Mouse (Mus musculus) lung, adult 2 months (tissue): Measurements from ENCODE around the gene Mgat5. TPM values are rescaled to one million over a fixed set of nuclear protein-coding genes. Genes with fewer than 3 reads are reported as not detected.
A peak's percentile ranks its signal among the peaks of the same experiment; 100 is the strongest.

Experiments
- DNase-seq: peaks from one replicate; pipeline ENCODE4 v3.0.0; 2022
- H3K4me1 ChIP-seq: fragments of 200-500 bp; 2 replicates; pipeline ENCODE4 v1.6.1; 2011; ENCODE audit warnings: low read length; ENCODE audit not compliant: control insufficient read depth, insufficient read depth
- H3K4me3 ChIP-seq: fragments of 200-500 bp; replicated peaks from 2 replicates; pipeline ENCODE3; 2011; ENCODE audit warnings: low read depth, mild to moderate bottlenecking, control low read depth, low read length; ENCODE audit errors: extremely low read depth
- CTCF ChIP-seq: fragments of 200-500 bp; IDR thresholded peaks from 2 replicates; pipeline ENCODE4 v1.5.1; 2011; ENCODE audit warnings: mild to moderate bottlenecking, low read length, control low read depth; ENCODE audit not compliant: insufficient read depth
- POLR2A ChIP-seq: fragments of 200-500 bp; IDR thresholded peaks from 2 replicates; pipeline ENCODE4 v1.6.1; 2011; ENCODE audit warnings: low read depth, mild to moderate bottlenecking, control low read depth, low read length, borderline replicate concordance; ENCODE audit errors: extremely low read depth
- WGBS: fragments of 180-500 bp; shearing (Covaris S2); methylation state at CpG from one replicate; pipeline ENCODE4 v1.1.7; 2018; 5-methylcytosine and 5-hydroxymethylcytosine counted together
- polyA plus RNA-seq: library from polyadenylated mRNA; depleted of rRNA; stranded (reverse); fragments of >200 nt; gene quantifications from 2 replicates; pipeline ENCODE4 v1.2.3, GENCODE M21; 2012; rRNA removed

The Mgat5 gene
- polyA plus RNA-seq = 6.9 and 9.0 TPM in 2 replicates

DNA sequence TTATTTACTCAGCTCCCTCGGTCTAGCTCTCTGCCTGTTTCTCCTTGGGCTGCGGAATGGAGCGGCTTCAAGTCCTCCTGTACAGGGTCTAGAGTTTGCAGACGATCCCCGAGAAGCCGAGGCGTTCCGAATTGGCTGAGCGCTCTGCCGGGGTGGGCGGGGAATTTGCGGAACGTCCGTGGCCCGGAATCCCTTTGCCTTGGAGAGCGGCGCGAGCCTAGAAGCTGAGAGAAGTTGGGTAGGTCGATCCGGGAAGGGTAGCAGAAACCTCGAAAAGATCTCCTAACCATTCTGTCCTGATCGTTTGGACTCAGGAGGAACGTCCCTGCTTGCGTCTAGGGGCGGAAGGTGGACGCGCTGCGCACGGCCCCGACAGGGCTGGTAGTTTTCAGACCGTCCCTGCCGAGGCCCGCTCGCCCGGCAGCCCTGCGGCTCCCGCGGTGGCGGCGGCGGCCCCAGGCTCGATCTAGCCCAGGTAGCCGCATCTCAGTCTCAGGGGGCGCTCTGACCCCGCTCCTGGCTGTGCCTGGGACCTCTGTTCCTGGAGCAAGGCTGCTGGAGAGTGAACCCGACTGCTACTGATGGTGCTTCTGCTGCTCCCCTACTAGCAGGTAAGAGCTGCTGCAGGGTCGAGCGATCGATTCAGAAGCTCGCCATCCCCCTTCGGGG lies at the start of gene Mgat5:
TSS of gene Mgat5 (plus strand) at position 199 of the 669 bp plus-strand sequence.
- peak; percentile 89 for DNase-seq
- Histone ChIP-seq H3K4me3 (peak within 1 kb of the TSS; percentile 93), H3K4me1 (peaks cover 7% of the 10 kb centered on the region)
- TF ChIP-seq CTCF (no peak), POLR2A (peak; percentile 68; the same call in 1 of the 2 replicates)
- under 1% methylated on average over 51 of the region's 51 CpGs for WGBS

DNA sequence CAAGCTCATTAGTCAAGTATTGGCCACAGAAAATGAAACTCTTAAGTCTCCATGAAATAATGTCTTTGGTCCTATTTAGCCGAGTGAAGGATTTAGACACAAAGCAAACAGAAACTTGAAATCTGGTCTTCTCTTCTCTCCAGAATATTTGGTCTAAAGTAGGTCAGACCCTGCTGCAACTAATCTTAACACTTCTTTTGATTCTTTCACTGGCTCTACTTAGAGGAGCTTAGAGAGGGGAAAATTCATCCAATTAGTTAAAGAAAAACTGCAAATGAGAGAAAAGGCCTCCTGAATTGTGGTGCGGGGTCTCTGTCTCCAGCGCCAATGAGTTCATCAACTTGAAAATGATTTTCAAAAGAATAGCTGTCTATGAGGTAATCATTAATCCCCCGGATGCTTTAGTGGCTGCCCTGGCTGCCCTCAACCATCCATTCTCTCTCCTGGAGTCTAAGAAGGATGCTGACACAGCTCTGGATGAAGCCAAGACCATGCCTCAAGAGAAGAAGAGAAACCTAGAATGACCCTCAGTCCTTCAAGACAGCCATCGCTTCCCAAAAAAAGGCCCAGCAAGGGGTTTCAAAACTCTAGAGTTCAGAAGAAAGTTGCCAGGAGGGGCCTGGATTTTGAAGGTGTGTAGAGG lies 44.6 kb upstream of the Mgat5 start:
- DNase-seq = no peak
- 83% methylated on average over 5 of the region's 5 CpGs for whole genome bisulfite sequencing
- no peak for TF ChIP-seq CTCF
- TF ChIP-seq POLR2A = no peak
- Histone ChIP-seq H3K4me1 (no peaks in the 10 kb centered on the region), H3K4me3 (no peak overlapping the region)

DNA sequence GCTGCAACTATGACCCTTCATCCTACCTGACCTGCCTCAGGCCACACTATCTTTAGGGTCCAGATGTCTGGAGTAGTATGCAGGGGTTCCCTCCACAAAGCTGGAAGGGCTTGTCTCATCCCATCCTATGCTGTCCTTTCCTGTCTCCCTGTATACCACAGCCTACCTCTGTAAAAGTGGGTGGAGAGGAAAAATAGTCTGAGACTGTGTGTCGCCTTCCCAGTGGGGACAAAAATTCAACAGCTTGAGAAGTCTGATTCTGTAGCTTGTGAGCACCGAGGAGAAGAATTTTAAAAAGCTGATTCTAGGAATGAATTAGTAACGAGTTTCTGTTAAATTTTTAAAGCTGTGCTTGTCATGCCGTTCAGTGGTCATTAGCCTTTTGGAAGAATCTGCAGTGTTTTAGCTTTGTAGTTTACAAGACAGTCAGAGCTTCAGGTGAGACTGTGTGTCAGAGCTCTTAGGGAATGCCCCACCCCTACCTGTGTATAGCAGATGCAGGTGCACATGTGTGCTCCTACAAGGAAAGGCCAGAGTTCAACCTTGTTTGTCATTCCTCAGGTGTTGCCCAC lies 40.1 kb upstream of the Mgat5 start:
- no peaks in the 10 kb centered on the region for H3K4me1 ChIP-seq

DNA sequence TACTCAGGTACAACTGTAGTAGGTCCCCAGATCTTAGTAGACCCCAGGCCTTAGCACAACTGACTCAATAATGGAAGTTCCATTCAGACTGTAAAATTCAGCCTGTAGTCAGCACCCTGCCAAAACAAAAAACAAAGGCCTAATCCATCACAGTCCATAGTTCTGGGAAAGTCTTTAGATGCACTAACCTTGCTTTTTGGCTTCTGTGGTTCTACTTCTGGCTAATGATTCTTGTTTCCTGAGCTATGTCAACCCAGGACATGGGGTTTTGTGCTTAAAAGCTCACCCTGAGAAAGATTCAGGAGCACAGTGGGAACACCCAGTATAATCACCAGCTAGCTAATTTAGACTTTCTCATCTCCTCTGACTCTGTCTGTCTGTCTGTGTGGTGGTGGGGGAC lies 38.3 kb upstream of the Mgat5 start:
- DNase-seq = no peak
- Histone ChIP-seq H3K4me1 (no peaks in the 10 kb centered on the region), H3K4me3 (no peak overlapping the region)
- TF ChIP-seq CTCF = no peak
- no peak for TF ChIP-seq POLR2A

More for the DNA sequence above, 40.1 kb upstream of the Mgat5 start:
- no peak for DNase-seq
- no peak for TF ChIP-seq POLR2A
- TF ChIP-seq CTCF = no peak
- H3K4me3 ChIP-seq = no peak overlapping the region
- WGBS = 85% methylated on average over 4 of the region's 4 CpGs

DNA sequence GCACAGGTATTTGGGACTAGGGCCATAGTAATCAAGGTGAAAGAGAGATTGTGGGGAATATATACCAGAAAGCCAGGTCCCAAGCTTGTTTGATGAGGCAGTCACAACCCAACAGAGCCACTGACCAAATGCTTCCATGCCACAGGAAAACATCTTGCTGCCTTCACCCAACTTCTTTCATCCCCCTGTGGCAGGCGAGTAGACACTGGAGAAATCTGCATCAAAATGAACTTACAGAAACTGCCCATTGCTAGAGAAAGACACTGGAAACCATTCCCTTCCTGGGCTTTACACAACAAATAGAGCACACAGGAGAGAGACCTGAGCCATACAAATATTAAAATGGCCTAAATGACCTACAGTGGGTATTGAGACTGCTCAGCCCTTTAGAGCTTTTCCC lies 37.2 kb upstream of the Mgat5 start:
- WGBS = 83% methylated on average over 1 of the region's 1 CpGs
- no peak for TF ChIP-seq CTCF
- TF ChIP-seq POLR2A = no peak
- no peaks in the 10 kb centered on the region for H3K4me1 ChIP-seq
- no peak for DNase-seq
- no peak overlapping the region for H3K4me3 ChIP-seq

DNA sequence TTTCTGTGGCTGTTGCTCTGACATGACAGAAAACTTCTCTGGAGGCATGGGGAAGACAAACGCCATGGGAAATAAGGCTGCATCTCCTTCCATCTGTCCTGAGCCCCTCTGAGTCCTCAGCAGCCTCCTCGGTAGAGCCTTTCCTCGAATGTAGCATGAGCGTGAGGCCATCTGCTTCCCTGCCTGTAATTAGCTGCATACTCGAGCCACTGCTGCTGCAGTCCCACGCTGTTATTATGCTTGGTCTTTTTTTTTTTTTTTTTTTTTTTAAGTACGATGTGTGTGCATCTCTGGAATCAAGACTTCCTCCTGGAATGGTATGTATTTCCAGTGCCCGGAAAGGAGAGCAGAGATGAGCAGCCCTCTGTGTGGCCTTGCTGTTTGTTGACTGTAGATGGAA lies 36.6 kb upstream of the Mgat5 start:
- 70% methylated on average over 8 of the region's 8 CpGs for WGBS
- DNase-seq = no peak
- H3K4me1 ChIP-seq = no peaks in the 10 kb centered on the region
- H3K4me3 ChIP-seq = no peak overlapping the region
- TF ChIP-seq POLR2A (no peak), CTCF (no peak)

DNA sequence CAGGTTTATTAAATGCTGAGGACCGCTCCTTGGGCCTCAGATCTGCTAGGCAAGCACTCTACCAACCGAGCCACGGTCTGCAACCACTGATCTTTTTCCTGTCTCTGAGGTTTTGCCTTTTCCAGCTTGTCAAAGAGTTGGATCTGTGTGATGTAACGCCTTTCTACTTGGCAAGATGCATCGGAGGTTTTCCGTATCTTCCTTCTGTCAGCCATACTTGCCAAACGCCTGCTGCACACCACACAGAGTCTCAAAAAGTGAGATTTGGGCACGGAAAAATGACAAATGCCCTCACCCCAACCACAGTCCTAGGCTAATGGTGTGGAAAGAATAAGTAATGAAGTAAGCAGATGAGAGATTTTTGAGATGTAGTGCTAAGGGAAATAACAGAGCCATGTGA lies 35.3 kb upstream of the Mgat5 start:
- WGBS = 75% methylated on average over 8 of the region's 8 CpGs
- Histone ChIP-seq H3K4me1 (no peaks in the 10 kb centered on the region), H3K4me3 (no peak overlapping the region)
- TF ChIP-seq CTCF (no peak), POLR2A (no peak)
- DNase-seq = no peak

DNA sequence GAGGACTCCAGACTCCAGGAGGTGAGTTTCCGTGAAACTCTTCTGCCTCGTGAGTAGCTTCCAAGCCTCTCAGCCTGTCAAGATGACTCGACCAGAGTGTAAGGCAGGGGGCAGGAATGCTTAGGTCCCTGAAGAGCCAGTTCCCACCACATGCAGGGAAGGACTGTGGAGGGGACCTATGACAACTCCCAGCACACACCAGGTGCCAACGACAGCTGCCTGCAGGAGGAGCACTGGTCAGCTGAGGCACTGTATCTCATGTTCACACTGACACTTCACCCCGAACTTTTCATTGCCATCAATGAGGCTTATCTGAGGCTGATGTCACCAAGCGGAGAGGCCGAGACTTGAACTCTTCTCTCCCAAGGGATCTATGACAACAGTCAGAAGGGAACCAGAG lies 33.5 kb upstream of the Mgat5 start:
- no peak for TF ChIP-seq CTCF
- TF ChIP-seq POLR2A = no peak
- no peak for DNase-seq
- 79% methylated on average over 7 of the region's 7 CpGs for WGBS
- no peak overlapping the region for H3K4me3 ChIP-seq
- H3K4me1 ChIP-seq = no peaks in the 10 kb centered on the region

DNA sequence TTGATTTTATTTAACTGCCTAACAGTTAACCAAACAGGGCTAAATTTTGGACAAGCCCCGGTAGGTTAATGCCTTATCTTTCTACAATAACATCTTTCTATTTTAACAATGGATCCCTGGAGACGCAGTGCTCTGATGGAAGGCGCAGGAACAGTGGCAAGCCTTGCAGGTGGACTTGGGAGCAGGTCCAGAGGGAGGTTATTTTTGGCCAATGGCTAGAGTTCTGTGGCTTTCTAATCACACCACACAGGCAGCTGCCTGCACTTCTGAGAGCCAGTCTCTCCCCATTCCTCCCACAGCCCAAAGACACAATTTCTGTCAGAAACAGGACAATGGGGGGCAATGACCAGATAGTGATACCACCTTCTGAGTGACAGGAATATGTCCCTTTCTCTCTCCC lies 31.4 kb upstream of the Mgat5 start:
- DNase-seq = no peak
- 85% methylated on average over 3 of the region's 3 CpGs for WGBS
- H3K4me1 ChIP-seq = no peaks in the 10 kb centered on the region
- TF ChIP-seq POLR2A (no peak), CTCF (no peak)
- no peak overlapping the region for H3K4me3 ChIP-seq

DNA sequence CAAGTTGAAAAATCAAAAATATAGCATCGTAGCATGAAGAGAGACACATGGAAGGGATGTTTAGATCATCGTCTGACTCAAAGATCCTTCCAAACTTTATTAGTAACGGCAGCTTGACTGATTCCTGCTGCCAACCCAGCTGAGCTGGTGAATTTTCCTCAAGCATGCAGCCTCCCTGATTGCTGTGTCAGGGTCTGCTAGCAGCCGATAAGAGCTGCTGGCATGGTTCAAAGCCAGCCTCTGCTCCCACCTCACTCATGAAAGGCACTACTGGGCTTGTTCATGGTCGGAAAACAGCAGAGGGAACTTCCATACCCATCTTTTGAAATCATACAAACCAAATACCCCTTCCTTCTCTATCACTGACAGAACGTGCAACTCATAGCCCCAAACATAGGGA lies 12.4 kb upstream of the Mgat5 start:
- no peak for TF ChIP-seq POLR2A
- TF ChIP-seq CTCF = no peak
- no peak for DNase-seq
- 82% methylated on average over 6 of the region's 6 CpGs for WGBS
- Histone ChIP-seq H3K4me1 (no peaks in the 10 kb centered on the region), H3K4me3 (no peak overlapping the region)
